Mouse (Mus musculus) ES-Bruce4 (cell line): ENCODE data around the gene Ankrd27. TPM values are rescaled to one million over a fixed set of nuclear protein-coding genes. Genes with fewer than 3 reads are reported as not detected.
A peak's percentile ranks its signal among the peaks of the same experiment; 100 is the strongest.

Source experiments
- H3K27ac ChIP-seq: 2 replicates; pipeline ENCODE4 v1.5.1; 2012; ENCODE audit warnings: low read length, inconsistent platforms; ENCODE audit not compliant: insufficient read depth
- H3K27me3 ChIP-seq: 2 replicates; pipeline ENCODE4 v1.6.1; 2012; ENCODE audit warnings: mild to moderate bottlenecking, low read length, inconsistent platforms; ENCODE audit not compliant: control insufficient read depth, poor library complexity, insufficient read depth, severe bottlenecking
- H3K36me3 ChIP-seq: 2 replicates; pipeline ENCODE4 v1.6.1; 2012; ENCODE audit warnings: inconsistent platforms, mild to moderate bottlenecking, low read length, moderate library complexity; ENCODE audit not compliant: control insufficient read depth, poor library complexity, insufficient read depth, severe bottlenecking
- H3K4me1 ChIP-seq: one replicate; pipeline ENCODE4 v1.8.1; 2011; ENCODE audit warnings: low read length; ENCODE audit not compliant: control insufficient read depth, insufficient read depth
- H3K4me3 ChIP-seq: 2 replicates; pipeline ENCODE4 v1.5.1; 2011; ENCODE audit warnings: low read depth, mild to moderate bottlenecking, low read length
- H3K9ac ChIP-seq: 2 replicates; pipeline ENCODE4 v1.6.1; 2012; ENCODE audit warnings: low read depth, mild to moderate bottlenecking, inconsistent platforms; ENCODE audit not compliant: poor library complexity, severe bottlenecking
- H3K9me3 ChIP-seq: replicated peaks from 2 replicates; pipeline ENCODE4 v1.6.1; 2012; ENCODE audit warnings: mild to moderate bottlenecking, low read length, inconsistent platforms; ENCODE audit not compliant: control insufficient read depth, poor library complexity, insufficient read depth, severe bottlenecking
- CTCF ChIP-seq: IDR thresholded peaks from one replicate; pipeline ENCODE4 v1.8.1; 2011; ENCODE audit warnings: low read depth, low read length
- EP300 ChIP-seq: IDR thresholded peaks from 2 replicates; pipeline ENCODE4 v1.6.1; 2011; ENCODE audit warnings: low read depth, low read length; ENCODE audit not compliant: insufficient read depth
- POLR2A ChIP-seq: IDR thresholded peaks from one replicate; pipeline ENCODE4 v1.8.1; 2011; ENCODE audit warnings: low read length; ENCODE audit not compliant: insufficient read depth
- polyA plus RNA-seq: library from polyadenylated mRNA; stranded (reverse); fragments of >200 nt; gene quantifications from 2 replicates; pipeline ENCODE4 v1.2.4, GENCODE M21; 2011; ENCODE audit warnings: low read depth; ENCODE audit not compliant: missing spikeins, insufficient read depth, insufficient read length

Ankrd27 gene
- 64.1 and 74.9 TPM in 2 replicates for polyA plus RNA-seq

DNA sequence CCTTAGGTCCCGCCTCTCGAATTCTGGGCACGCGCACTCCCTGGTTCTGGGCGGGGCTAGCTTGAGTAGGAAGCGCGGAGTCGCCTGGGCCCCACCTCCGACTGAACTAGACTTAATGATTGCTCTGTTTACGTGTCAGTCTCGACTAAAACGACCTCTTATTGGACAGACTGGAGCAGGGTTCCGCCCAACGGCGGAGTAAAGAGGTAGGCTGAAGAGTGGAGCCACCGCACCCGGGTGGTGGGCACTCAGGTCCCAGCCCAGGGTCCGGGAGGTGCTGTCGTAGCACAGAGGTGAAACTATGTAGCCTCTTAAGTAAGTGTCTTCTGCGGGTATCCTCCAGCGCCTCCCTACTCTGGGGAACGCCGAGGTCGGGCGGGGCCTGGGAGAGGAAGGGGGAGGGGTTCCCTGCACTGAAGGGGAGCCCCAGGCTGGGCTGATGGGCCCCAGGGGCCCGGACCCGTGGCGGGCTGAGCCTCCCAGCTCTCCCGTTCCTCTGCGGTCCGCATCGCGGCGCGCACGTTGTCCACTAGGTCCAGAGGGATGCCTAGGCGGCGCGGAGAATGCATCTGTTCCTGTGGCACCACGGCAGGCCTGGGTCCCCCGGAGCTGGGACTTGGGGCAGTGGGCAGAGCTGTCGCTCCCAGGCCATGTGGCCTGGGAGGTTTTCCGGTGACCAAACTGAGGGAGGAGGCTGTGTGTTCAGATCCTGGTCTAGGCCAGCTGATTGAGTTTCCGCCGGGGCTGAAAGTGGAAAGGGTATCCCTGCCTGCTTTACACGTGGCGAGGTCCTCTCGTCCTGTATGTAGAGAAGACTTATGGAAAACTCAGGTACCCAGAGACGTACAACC, at the start of gene Ankrd27:
Gene Ankrd27 (plus strand): TSS at position 190 of the 851 bp plus-strand sequence.
- no peaks in the 10 kb centered on the region for H3K27me3 ChIP-seq
- peak within 1 kb of the TSS; percentile 83 for H3K9ac ChIP-seq
- TF ChIP-seq CTCF (no peak), POLR2A (peak; percentile 95)
- peak within 1 kb of the TSS; percentile 85 for H3K4me3 ChIP-seq
- H3K4me1 ChIP-seq: no peaks in the 10 kb centered on the region
- peak within 1 kb of the TSS; percentile 62; the same call in 1 of the 2 replicates for H3K27ac ChIP-seq
- no peaks in the 10 kb centered on the region for H3K9me3 ChIP-seq
- no peaks in the 10 kb centered on the region for H3K36me3 ChIP-seq

DNA sequence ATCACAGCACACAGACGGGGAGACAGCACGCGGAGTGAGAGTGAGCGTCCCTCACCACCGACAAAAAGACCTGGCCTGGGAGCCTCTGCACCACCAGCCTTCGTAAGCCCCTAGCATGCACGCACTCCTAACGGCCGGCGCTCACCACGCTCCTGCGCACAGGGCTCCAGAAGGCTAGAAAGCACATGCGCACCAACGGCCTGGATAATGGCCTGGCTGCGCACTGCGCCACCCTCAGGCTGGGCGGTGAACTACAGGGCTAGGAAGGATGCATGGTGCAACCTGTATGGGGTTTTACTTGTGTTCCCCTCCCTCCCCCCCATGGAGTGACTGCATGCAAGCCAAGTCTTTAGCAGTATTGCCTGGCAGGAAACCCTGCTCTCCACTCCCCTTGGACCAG, 48.5 kb upstream of the Ankrd27 start, which contains the start of gene Tdrd12:
Gene Tdrd12 (minus strand): TSS at position 184 of the 400 bp plus-strand sequence.
- Histone ChIP-seq H3K27ac (no peak within 1 kb of the TSS), H3K36me3 (no peaks in the 10 kb centered on the region), H3K27me3 (no peaks in the 10 kb centered on the region), H3K9ac (0 out of 2 replicates have a peak within 1 kb of the TSS, but pooled peaks have one; percentile 1), H3K9me3 (no peaks in the 10 kb centered on the region), H3K4me1 (peaks cover 1% of the 10 kb centered on the region), H3K4me3 (peak within 1 kb of the TSS; percentile 48)
- TF ChIP-seq EP300 (peak; percentile 71; the same call in 1 of the 2 replicates), POLR2A (no peak), CTCF (peak; percentile 94)

DNA sequence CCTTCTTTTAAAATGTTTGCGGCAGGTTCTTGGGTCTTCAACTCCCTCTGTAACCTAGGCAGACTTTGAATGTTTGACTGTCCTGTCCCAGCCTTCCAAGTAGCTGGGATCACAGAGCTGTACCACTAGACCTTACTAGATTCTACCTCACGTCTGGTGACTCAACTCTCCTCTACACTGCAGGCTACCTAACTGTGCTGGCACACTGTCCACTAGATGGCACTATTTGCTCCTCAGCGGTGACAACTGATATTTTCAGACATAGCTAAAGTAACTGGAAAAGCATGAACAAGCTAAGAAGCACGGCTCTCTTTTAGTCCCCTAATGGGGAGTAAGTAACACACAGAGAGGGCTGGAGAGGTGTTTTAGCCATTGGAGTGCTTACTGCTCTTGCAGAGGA, 40.2 kb upstream of the Ankrd27 start:
- H3K4me1 ChIP-seq: no peaks in the 10 kb centered on the region
- H3K27me3 ChIP-seq: no peaks in the 10 kb centered on the region
- peak overlapping the region; percentile 37 for H3K27ac ChIP-seq
- H3K4me3 ChIP-seq: no peak overlapping the region
- peaks cover 10% of the 10 kb centered on the region for H3K36me3 ChIP-seq
- TF ChIP-seq EP300 (no peak), CTCF (peak; percentile 72), POLR2A (no peak)
- no peak overlapping the region for H3K9ac ChIP-seq
- H3K9me3 ChIP-seq: no peaks in the 10 kb centered on the region

DNA sequence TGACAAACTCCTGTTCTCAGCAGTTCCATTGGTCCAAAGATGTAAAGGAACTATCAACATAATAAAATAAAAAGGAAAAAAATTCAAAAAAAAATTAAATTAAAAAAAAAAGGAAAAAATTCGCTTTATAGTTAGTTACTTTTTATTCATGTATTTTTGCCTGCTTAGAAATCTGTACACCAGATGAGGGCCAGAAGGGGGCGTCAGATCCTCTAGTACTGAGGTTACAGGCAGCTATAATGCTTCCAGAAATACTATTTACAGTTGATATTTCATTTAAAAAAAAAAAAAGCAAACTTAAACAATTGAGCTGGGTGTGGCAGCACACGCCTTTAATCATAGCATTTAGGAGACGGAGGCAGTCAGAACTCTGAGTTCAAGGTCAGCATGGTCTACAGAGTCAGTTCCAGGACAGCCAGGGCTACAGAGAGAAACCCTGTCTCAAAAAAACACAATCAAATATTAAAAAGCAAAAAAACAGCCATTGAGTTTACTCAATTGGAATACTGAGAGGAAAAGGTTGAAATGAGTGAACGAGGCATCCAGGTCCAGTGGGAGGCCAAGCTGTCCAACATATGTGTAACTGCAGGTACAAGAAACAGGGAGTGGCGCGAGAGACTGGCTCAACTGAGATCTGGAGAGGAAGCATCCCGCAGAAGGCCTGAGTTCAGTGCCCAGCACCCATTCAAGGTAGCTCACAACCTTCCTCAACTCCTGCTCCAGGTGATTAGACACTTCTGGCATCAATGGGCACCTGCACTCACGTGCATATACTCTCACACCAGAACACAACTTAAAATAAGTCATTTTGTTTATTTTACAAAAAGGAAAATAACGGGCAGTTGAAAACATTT, 32.1 kb upstream of the Ankrd27 start:
- Histone ChIP-seq H3K27me3 (no peaks in the 10 kb centered on the region), H3K27ac (peak overlapping the region; percentile 9; the same call in 1 of the 2 replicates), H3K36me3 (no peaks in the 10 kb centered on the region; the same call in none of the 2 replicates), H3K9ac (0 out of 2 replicates have a peak overlapping the region, but pooled peaks have one; percentile 3), H3K9me3 (no peaks in the 10 kb centered on the region), H3K4me3 (peak overlapping the region; percentile 82), H3K4me1 (no peaks in the 10 kb centered on the region)
- no peak for TF ChIP-seq POLR2A
- no peak for TF ChIP-seq EP300
- no peak for TF ChIP-seq CTCF

DNA sequence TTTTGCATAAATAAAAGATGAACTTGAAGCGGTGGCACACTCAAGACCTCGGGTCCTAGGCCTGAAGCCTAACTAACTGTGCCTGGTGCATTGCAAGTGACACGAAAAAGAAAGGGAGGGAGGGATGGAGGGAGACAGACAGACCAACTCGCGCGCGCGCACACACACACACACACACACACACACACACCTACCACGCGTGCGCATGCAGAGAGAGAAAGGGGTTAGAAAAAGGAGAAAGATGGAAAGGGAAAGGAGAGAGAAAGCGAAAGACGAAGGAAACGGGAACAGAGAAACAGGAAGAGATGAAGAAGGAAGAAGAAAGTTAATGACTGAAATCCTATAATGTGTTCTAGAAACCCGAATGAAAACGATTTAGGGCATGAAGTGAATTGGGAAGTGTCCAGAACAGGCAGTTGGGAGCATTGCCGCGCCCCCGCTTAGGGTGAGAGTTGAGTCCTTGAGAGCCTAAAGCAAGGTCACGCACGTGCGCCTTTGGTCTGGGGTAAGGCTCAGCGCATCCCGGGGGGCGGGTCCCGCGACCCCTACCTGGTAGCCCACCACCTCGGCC, 31.4 kb upstream of the Ankrd27 start:
- peak overlapping the region; percentile 76 for H3K9ac ChIP-seq
- no peak for TF ChIP-seq CTCF
- no peak for TF ChIP-seq POLR2A
- no peak for TF ChIP-seq EP300
- H3K27me3 ChIP-seq: no peaks in the 10 kb centered on the region
- peak overlapping the region; percentile 31 for H3K27ac ChIP-seq
- peak overlapping the region; percentile 82 for H3K4me3 ChIP-seq
- no peaks in the 10 kb centered on the region; the same call in 1 of the 2 replicates for H3K36me3 ChIP-seq
- H3K9me3 ChIP-seq: no peaks in the 10 kb centered on the region
- H3K4me1 ChIP-seq: no peaks in the 10 kb centered on the region
